Mouse (Mus musculus) cerebellum, adult 2 months (tissue): Measurements from ENCODE around the gene Spef2. TPM values are rescaled to one million over a fixed set of nuclear protein-coding genes. Genes with fewer than 3 reads are reported as not detected.

Source experiments
- DNase-seq, 2 experiments: peaks; one replicate each; pipeline ENCODE4 v3.0.0; 2021
- H3K27ac ChIP-seq: fragments of 200-500 bp; 2 replicates; pipeline ENCODE4 v1.5.1; 2012; ENCODE audit warnings: low read length, control low read depth, inconsistent platforms; ENCODE audit not compliant: insufficient read depth
- H3K27me3 ChIP-seq: fragments of 200-500 bp; 2 replicates; pipeline ENCODE4 v1.6.1; 2012; ENCODE audit warnings: inconsistent platforms, mild to moderate bottlenecking, low read length, moderate library complexity; ENCODE audit not compliant: control insufficient read depth, insufficient read depth
- H3K4me1 ChIP-seq: fragments of 200-500 bp; 2 replicates; pipeline ENCODE4 v1.6.1; 2011; ENCODE audit warnings: low read length; ENCODE audit not compliant: control insufficient read depth, insufficient read depth
- H3K4me3 ChIP-seq: fragments of 200-500 bp; replicated peaks from 2 replicates; pipeline ENCODE3; 2011; ENCODE audit warnings: mild to moderate bottlenecking, low read depth, low read length, control low read depth; ENCODE audit not compliant: insufficient read depth
- CTCF ChIP-seq: fragments of 200-500 bp; IDR thresholded peaks from 2 replicates; pipeline ENCODE4 v1.5.1; 2011; ENCODE audit warnings: low read depth, mild to moderate bottlenecking, control low read depth, low read length, moderate library complexity, borderline replicate concordance; ENCODE audit not compliant: insufficient read depth
- POLR2A ChIP-seq: fragments of 200-500 bp; IDR thresholded peaks from 2 replicates; pipeline ENCODE4 v1.6.1; 2011; ENCODE audit warnings: low read length, control low read depth, borderline replicate concordance; ENCODE audit not compliant: insufficient read depth
- WGBS: fragments of 180-500 bp; shearing (Covaris S2); methylation state at CpG from one replicate; pipeline ENCODE4 v1.1.7; 2018; 5-methylcytosine and 5-hydroxymethylcytosine counted together
- polyA plus RNA-seq: library from polyadenylated mRNA; depleted of rRNA; stranded (reverse); fragments of >200 nt; gene quantifications from 2 replicates; pipeline ENCODE4 v1.2.3, GENCODE M21; 2012

The Spef2 gene
- polyA plus RNA-seq, 1 experiment: 0.75 TPM

GRCm38 (mm10) chr15:9747410-9748104, 1.1 kb downstream of the Spef2 start:
- TF ChIP-seq CTCF (no peak), POLR2A (no peak)
- no peak for DNase-seq
- Histone ChIP-seq H3K4me1 (no peaks in the 10 kb centered on the region), H3K27ac (no peak overlapping the region), H3K4me3 (no peak overlapping the region), H3K27me3 (no peaks in the 10 kb centered on the region)
- 71% methylated on average over 5 of the region's 5 CpGs for WGBS

DNA sequence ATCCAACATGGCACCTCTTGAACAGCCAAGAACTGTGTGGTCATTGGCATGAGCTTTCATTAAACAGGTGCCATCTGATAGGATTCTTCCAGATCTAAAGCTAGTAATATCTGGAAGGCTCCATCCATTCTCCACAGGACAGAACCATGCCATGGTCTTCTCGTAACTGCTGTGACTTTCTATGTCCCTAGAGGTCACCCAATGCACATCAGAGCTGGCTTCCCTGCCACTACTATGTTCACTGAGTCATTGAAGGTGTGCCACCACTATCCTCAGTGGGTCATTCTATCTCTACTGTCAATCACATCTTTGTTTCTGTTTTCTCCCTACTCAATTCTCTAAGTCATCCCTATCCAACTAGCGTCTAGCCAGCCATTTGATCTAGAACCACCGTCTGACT, 6.5 kb downstream of the Spef2 start:
- H3K27me3 ChIP-seq: no peaks in the 10 kb centered on the region
- 84% methylated on average over 3 of the region's 3 CpGs for WGBS
- H3K4me3 ChIP-seq: no peak overlapping the region
- H3K27ac ChIP-seq: no peak overlapping the region
- TF ChIP-seq POLR2A: no peak
- TF ChIP-seq CTCF: no peak
- no peaks in the 10 kb centered on the region for H3K4me1 ChIP-seq
- DNase-seq: no peak

DNA sequence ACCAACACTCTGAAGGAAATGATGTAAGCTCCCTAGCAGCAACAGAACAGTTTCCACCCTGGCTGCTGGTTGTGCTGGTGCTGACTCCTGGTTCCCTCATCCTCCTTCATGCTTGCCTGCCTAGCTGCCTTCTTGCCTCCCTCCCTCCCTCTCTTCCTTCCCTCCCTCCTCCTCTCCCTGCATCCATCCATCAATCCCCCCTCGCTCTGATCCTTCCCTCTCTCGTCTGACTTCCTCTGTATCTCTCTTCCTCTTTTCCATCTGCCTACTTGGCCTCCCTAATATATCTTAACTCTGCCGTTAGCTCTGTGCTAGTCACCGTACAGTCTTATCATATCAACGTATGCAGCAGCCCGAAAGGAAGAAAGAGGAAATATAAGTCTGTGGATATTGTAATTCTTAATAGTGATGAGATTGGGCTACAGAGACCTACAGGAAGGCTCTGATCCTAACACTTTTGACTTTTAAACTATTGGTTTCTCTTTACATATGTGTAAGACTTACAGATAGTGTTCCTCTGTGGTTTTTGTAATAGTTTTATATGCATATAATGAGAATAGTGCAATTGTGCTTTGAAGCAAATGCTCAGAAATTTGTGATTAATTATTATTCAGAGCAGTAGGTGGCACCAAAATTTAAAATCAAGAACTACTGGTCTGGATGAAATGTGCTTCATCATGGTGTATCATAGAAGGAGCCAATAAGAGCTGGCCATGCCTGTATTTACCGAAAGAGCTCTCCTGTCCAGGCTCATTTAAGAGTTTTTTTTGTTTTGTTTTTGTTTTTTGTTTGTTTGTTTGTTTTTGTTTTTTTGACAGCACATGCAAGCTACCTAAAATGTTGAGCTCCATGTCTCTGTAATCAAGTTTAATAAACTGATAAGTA, 33.9 kb downstream of the Spef2 start:
- Histone ChIP-seq H3K27me3 (no peaks in the 10 kb centered on the region), H3K4me1 (no peaks in the 10 kb centered on the region), H3K4me3 (no peak overlapping the region), H3K27ac (no peak overlapping the region)
- WGBS: 77% methylated on average over 7 of the region's 7 CpGs
- no peak for TF ChIP-seq CTCF
- TF ChIP-seq POLR2A: no peak
- no peak for DNase-seq

GRCm38 (mm10) chr15:9713707-9714106, 35.0 kb downstream of the Spef2 start:
- Histone ChIP-seq H3K4me1 (no peaks in the 10 kb centered on the region), H3K27me3 (no peaks in the 10 kb centered on the region), H3K27ac (no peak overlapping the region), H3K4me3 (no peak overlapping the region)
- no peak for DNase-seq
- 77% methylated on average over 3 of the region's 3 CpGs for WGBS
- no peak for TF ChIP-seq CTCF

DNA sequence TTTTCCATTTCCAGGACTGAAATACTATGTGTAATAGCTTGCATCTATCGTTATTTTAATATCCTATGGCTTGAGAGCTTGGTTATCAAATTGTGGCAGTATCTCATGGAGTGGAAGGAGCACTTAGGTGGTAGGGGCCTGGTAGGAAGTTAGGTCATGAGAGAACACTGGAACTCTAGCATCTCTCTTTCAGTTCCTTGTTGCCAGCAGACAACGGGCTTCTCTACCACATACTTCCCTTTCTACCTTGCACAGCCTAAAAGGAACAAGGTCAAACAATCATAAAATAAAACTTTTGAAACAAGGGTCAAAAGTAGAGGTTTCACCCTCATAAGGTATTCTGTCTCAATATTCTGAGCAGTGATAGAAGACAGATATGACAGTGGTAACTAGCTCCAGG, 38.3 kb downstream of the Spef2 start:
- H3K27me3 ChIP-seq: no peaks in the 10 kb centered on the region
- H3K4me3 ChIP-seq: no peak overlapping the region
- TF ChIP-seq POLR2A (no peak), CTCF (no peak)
- H3K27ac ChIP-seq: no peak overlapping the region
- H3K4me1 ChIP-seq: no peaks in the 10 kb centered on the region
- DNase-seq: no peak
- 88% methylated on average over 2 of the region's 2 CpGs for WGBS

DNA sequence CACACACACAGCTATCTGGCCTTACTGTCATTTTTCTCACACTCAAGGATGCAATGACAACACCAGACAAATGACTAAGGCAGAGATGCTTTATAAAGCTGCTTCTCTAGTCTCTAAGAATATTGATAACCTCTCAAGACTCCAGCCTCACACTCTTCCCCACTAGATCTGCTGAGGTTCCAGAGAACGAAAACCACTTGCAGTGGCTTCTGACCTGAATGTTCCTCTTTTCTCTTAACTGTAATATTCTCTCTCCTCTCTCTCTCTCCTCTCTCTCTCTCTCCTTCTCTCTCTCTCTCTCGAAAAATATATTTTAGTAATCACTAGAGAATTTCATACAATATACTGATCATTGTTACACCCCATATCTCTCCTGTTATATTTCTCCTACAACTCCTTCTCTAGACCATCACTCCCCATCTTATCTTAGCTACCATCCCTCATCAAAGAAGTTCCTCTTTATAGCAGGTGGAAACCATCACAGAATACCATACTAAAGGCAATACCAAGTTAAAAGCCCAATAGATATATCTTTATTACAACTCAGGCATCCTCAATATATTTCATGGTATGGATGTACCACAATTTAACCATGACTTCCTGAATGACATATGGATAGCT, 42.7 kb downstream of the Spef2 start:
- no peak overlapping the region for H3K4me3 ChIP-seq
- no peak for DNase-seq
- no peak overlapping the region for H3K27ac ChIP-seq
- no peak for TF ChIP-seq POLR2A
- no peak for TF ChIP-seq CTCF
- WGBS: 85% methylated on average over 2 of the region's 2 CpGs
- no peaks in the 10 kb centered on the region for H3K27me3 ChIP-seq
- H3K4me1 ChIP-seq: no peaks in the 10 kb centered on the region

GRCm38 (mm10) chr15:9701845-9702244, 46.8 kb downstream of the Spef2 start:
- H3K27ac ChIP-seq: no peak overlapping the region
- no peaks in the 10 kb centered on the region for H3K4me1 ChIP-seq
- no peaks in the 10 kb centered on the region for H3K27me3 ChIP-seq
- TF ChIP-seq POLR2A (no peak), CTCF (no peak)
- DNase-seq: no peak
- H3K4me3 ChIP-seq: no peak overlapping the region

- no peaks in the 10 kb centered on the region for H3K27me3 ChIP-seq
- no peak overlapping the region for H3K4me3 ChIP-seq
- no peaks in the 10 kb centered on the region for H3K4me1 ChIP-seq
- H3K27ac ChIP-seq: no peak overlapping the region
- TF ChIP-seq POLR2A (no peak), CTCF (no peak)
- DNase-seq: no peak
Observed at GRCm38 (mm10) chr15:9691721-9692120, 56.9 kb downstream of the Spef2 start.
